Mouse (Mus musculus): ENCODE data around the gene Lhfpl2. TPM values are rescaled to one million over a fixed set of nuclear protein-coding genes. Genes with fewer than 3 reads are reported as not detected.
A peak's percentile ranks its signal among the peaks of the same experiment; 100 is the strongest.

Gene Lhfpl2
- polyA plus RNA-seq, 1 experiment: 15.5 TPM

- Histone ChIP-seq H3K4me3 (ENCODE audit: insufficient read depth, poor library complexity, severe bottlenecking) (no peak overlapping the region), H3K79me3 (ENCODE audit: low read depth) (peaks cover 63% of the 10 kb centered on the region), H3ac (ENCODE audit: control insufficient read depth, insufficient read length, low read depth) (no peak overlapping the region), H3K36me3 (ENCODE audit: control insufficient read depth, insufficient read depth) (peaks cover 9% of the 10 kb centered on the region), H3K27me3 (ENCODE audit: control insufficient read depth, insufficient read depth, insufficient read length) (no peaks in the 10 kb centered on the region), H3K79me2 (ENCODE audit: control insufficient read depth, insufficient read depth) (peaks cover 90% of the 10 kb centered on the region)
- TF ChIP-seq MAX (IDR thresholded peaks at IDR 0.05): no peak
- no peak for TF ChIP-seq CEBPB (IDR thresholded peaks at IDR 0.05; ENCODE audit: low read depth)
- TF ChIP-seq FOSL1 (IDR thresholded peaks at IDR 0.05; ENCODE audit: insufficient read depth, low read length, poor library complexity, severe bottlenecking): no peak
- TF ChIP-seq CTCF (IDR thresholded peaks at IDR 0.05; ENCODE audit: control insufficient read depth, insufficient read depth, insufficient read length): no peak
- TF ChIP-seq USF1 (IDR thresholded peaks at IDR 0.05; ENCODE audit: low read depth): no peak
- no peak for TF ChIP-seq MYOG (IDR thresholded peaks at IDR 0.05; ENCODE audit: control insufficient read depth, extremely low read depth, insufficient read length)
- no peak for TF ChIP-seq MYOD1 (IDR thresholded peaks at IDR 0.05; ENCODE audit: control insufficient read depth, insufficient read length, low read depth)
These were observed 10.7 kb downstream of the Lhfpl2 start for GRCm38 (mm10) chr13:94068308-94068707.

- H3ac ChIP-seq (ENCODE audit: control insufficient read depth, insufficient read length, low read depth): no peak overlapping the region
- TF ChIP-seq MYOG (IDR thresholded peaks at IDR 0.05; ENCODE audit: control insufficient read depth, extremely low read depth, insufficient read length) (no peak), FOSL1 (IDR thresholded peaks at IDR 0.05; ENCODE audit: insufficient read depth, low read length, poor library complexity, severe bottlenecking) (no peak), MAX (IDR thresholded peaks at IDR 0.05) (no peak), CTCF (IDR thresholded peaks at IDR 0.05; ENCODE audit: control insufficient read depth, insufficient read depth, insufficient read length) (no peak), USF1 (IDR thresholded peaks at IDR 0.05; ENCODE audit: low read depth) (no peak), MYOD1 (IDR thresholded peaks at IDR 0.05; ENCODE audit: control insufficient read depth, insufficient read length, low read depth) (no peak), CEBPB (IDR thresholded peaks at IDR 0.05; ENCODE audit: low read depth) (no peak)
- peaks cover 9% of the 10 kb centered on the region for H3K36me3 ChIP-seq (ENCODE audit: control insufficient read depth, insufficient read depth)
- H3K79me3 ChIP-seq (ENCODE audit: low read depth): peaks cover 66% of the 10 kb centered on the region
- H3K27me3 ChIP-seq (ENCODE audit: control insufficient read depth, insufficient read depth, insufficient read length): no peaks in the 10 kb centered on the region
- no peak overlapping the region for H3K4me3 ChIP-seq (ENCODE audit: insufficient read depth, poor library complexity, severe bottlenecking)
- peaks cover 92% of the 10 kb centered on the region for H3K79me2 ChIP-seq (ENCODE audit: control insufficient read depth, insufficient read depth)
These were observed 12.1 kb downstream of the Lhfpl2 start for GRCm38 (mm10) chr13:94069421-94070307.

GRCm38 (mm10) chr13:94070308-94070619, 12.7 kb downstream of the Lhfpl2 start:
- Histone ChIP-seq H3K79me3 (ENCODE audit: low read depth) (peaks cover 69% of the 10 kb centered on the region), H3K4me3 (ENCODE audit: insufficient read depth, poor library complexity, severe bottlenecking) (no peak overlapping the region), H3K27me3 (ENCODE audit: control insufficient read depth, insufficient read depth, insufficient read length) (no peaks in the 10 kb centered on the region), H3K79me2 (ENCODE audit: control insufficient read depth, insufficient read depth) (peaks cover 93% of the 10 kb centered on the region), H3K36me3 (ENCODE audit: control insufficient read depth, insufficient read depth) (peaks cover 11% of the 10 kb centered on the region), H3ac (ENCODE audit: control insufficient read depth, insufficient read length, low read depth) (no peak overlapping the region)
- TF ChIP-seq FOSL1 (IDR thresholded peaks at IDR 0.05; ENCODE audit: insufficient read depth, low read length, poor library complexity, severe bottlenecking) (no peak), MAX (IDR thresholded peaks at IDR 0.05) (no peak), CEBPB (IDR thresholded peaks at IDR 0.05; ENCODE audit: low read depth) (no peak), USF1 (IDR thresholded peaks at IDR 0.05; ENCODE audit: low read depth) (no peak), CTCF (IDR thresholded peaks at IDR 0.05; ENCODE audit: control insufficient read depth, insufficient read depth, insufficient read length) (no peak), MYOG (IDR thresholded peaks at IDR 0.05; ENCODE audit: control insufficient read depth, extremely low read depth, insufficient read length) (no peak), MYOD1 (IDR thresholded peaks at IDR 0.05; ENCODE audit: control insufficient read depth, insufficient read length, low read depth) (no peak)

- no peak overlapping the region for H3K4me3 ChIP-seq (ENCODE audit: insufficient read depth, poor library complexity, severe bottlenecking)
- no peak overlapping the region for H3ac ChIP-seq (ENCODE audit: control insufficient read depth, insufficient read length, low read depth)
These were observed 13.3 kb downstream of the Lhfpl2 start for GRCm38 (mm10) chr13:94070927-94071326.

GRCm38 (mm10) chr13:94073046-94073715, 15.6 kb downstream of the Lhfpl2 start:
- H3K27me3 ChIP-seq (ENCODE audit: control insufficient read depth, insufficient read depth, insufficient read length): no peaks in the 10 kb centered on the region
- no peak overlapping the region for H3K4me3 ChIP-seq (ENCODE audit: insufficient read depth, poor library complexity, severe bottlenecking)
- H3K79me3 ChIP-seq (ENCODE audit: low read depth): peaks cover 76% of the 10 kb centered on the region
- H3ac ChIP-seq (ENCODE audit: control insufficient read depth, insufficient read length, low read depth): no peak overlapping the region
- TF ChIP-seq USF1 (IDR thresholded peaks at IDR 0.05; ENCODE audit: low read depth) (peak; percentile 88), MAX (IDR thresholded peaks at IDR 0.05) (peak; percentile 98), MYOD1 (IDR thresholded peaks at IDR 0.05; ENCODE audit: control insufficient read depth, insufficient read length, low read depth) (no peak), MYOG (IDR thresholded peaks at IDR 0.05; ENCODE audit: control insufficient read depth, extremely low read depth, insufficient read length) (no peak), FOSL1 (IDR thresholded peaks at IDR 0.05; ENCODE audit: insufficient read depth, low read length, poor library complexity, severe bottlenecking) (no peak), CEBPB (IDR thresholded peaks at IDR 0.05; ENCODE audit: low read depth) (peak; percentile 27)
- peaks cover 91% of the 10 kb centered on the region for H3K79me2 ChIP-seq (ENCODE audit: control insufficient read depth, insufficient read depth)
- peaks cover 27% of the 10 kb centered on the region for H3K36me3 ChIP-seq (ENCODE audit: control insufficient read depth, insufficient read depth)

More at GRCm38 (mm10) chr13:94070927-94071326, 13.3 kb downstream of the Lhfpl2 start:
- H3K36me3 ChIP-seq (ENCODE audit: control insufficient read depth, insufficient read depth): peaks cover 17% of the 10 kb centered on the region
- H3K79me2 ChIP-seq (ENCODE audit: control insufficient read depth, insufficient read depth): peaks cover 93% of the 10 kb centered on the region
- H3K79me3 ChIP-seq (ENCODE audit: low read depth): peaks cover 70% of the 10 kb centered on the region
- TF ChIP-seq MYOD1 (IDR thresholded peaks at IDR 0.05; ENCODE audit: control insufficient read depth, insufficient read length, low read depth): no peak
- TF ChIP-seq MAX (IDR thresholded peaks at IDR 0.05): no peak
- no peak for TF ChIP-seq CTCF (IDR thresholded peaks at IDR 0.05; ENCODE audit: control insufficient read depth, insufficient read depth, insufficient read length)
- no peaks in the 10 kb centered on the region for H3K27me3 ChIP-seq (ENCODE audit: control insufficient read depth, insufficient read depth, insufficient read length)
